Mouse (Mus musculus): ENCODE results near the gene Slc22a3. TPM values are rescaled to one million over a fixed set of nuclear protein-coding genes. Genes with fewer than 3 reads are reported as not detected.

Slc22a3 gene
- polyA plus RNA-seq, 2 experiments, result 0.56 to 0.97 TPM

- no peak overlapping the region for H3K27ac ChIP-seq
- H3K4me2 ChIP-seq (ENCODE audit: low read depth), result no peak overlapping the region
- TF ChIP-seq EP300 (IDR thresholded peaks at IDR 0.05; ENCODE audit: low read depth), result no peak
- TF ChIP-seq CTCF (IDR thresholded peaks at IDR 0.05; ENCODE audit: low read depth), result no peak
- ATAC-seq (ENCODE audit: insufficient read depth) (no peak), DNase-seq (ENCODE audit: low read depth in 3 of 3, low spot score in 3 of 3) (no peak)
- no peak overlapping the region for H3K9ac ChIP-seq (replicated peaks)
- 75% methylated on average over 10 of the region's 10 CpGs for WGBS (ENCODE audit: insufficient replicate concordance)
- no peaks in the 10 kb centered on the region for H3K4me1 ChIP-seq (replicated peaks; ENCODE audit: control insufficient read depth in 2 of 2, insufficient read depth in 2 of 2, low read length in 1 of 2)
- no peak overlapping the region for H3K4me3 ChIP-seq (ENCODE audit: insufficient read depth in 1 of 2, low read depth in 2 of 2, low read length in 2 of 2)
- no peaks in the 10 kb centered on the region for H3K27me3 ChIP-seq (ENCODE audit: control insufficient read depth, insufficient read depth, low read length)
- no peaks in the 10 kb centered on the region for H3K9me3 ChIP-seq (ENCODE audit: control insufficient read depth, low read length)
- H3K36me3 ChIP-seq (replicated peaks; ENCODE audit: control insufficient read depth, insufficient read depth, low read depth), result no peaks in the 10 kb centered on the region
Observed at GRCm38 (mm10) chr17:12437771-12438170, 69.7 kb downstream of the Slc22a3 start.

- Histone ChIP-seq H3K4me1 (replicated peaks; ENCODE audit: control insufficient read depth in 2 of 2, insufficient read depth in 2 of 2, low read length in 1 of 2) (peaks cover 0 to 9% of the 10 kb centered on the region in 2 experiments; a peak in 2 of 4 replicates), H3K36me3 (replicated peaks; ENCODE audit: control insufficient read depth, insufficient read depth, low read depth) (no peaks in the 10 kb centered on the region), H3K27me3 (ENCODE audit: control insufficient read depth, insufficient read depth, low read length) (no peaks in the 10 kb centered on the region), H3K4me3 (ENCODE audit: insufficient read depth in 1 of 2, low read depth in 2 of 2, low read length in 2 of 2) (no peak overlapping the region), H3K9me3 (ENCODE audit: control insufficient read depth, low read length) (no peaks in the 10 kb centered on the region), H3K4me2 (ENCODE audit: low read depth) (no peak overlapping the region), H3K9ac (replicated peaks) (no peak overlapping the region), H3K27ac (no peak overlapping the region)
- TF ChIP-seq EP300 (IDR thresholded peaks at IDR 0.05; ENCODE audit: low read depth), result no peak
- TF ChIP-seq CTCF (IDR thresholded peaks at IDR 0.05; ENCODE audit: low read depth), result no peak
- no peak for DNase-seq (ENCODE audit: low read depth in 3 of 3, low spot score in 3 of 3)
- no peak for ATAC-seq (ENCODE audit: insufficient read depth)
- 49% methylated on average over 5 of the region's 5 CpGs for WGBS (ENCODE audit: insufficient replicate concordance)
Observed at GRCm38 (mm10) chr17:12431707-12432106, 75.8 kb downstream of the Slc22a3 start.

- no peak for ATAC-seq (ENCODE audit: insufficient read depth)
- Histone ChIP-seq H3K9ac (replicated peaks) (no peak overlapping the region), H3K4me3 (ENCODE audit: insufficient read depth in 1 of 2, low read depth in 2 of 2, low read length in 2 of 2) (no peak overlapping the region), H3K9me3 (ENCODE audit: control insufficient read depth, low read length) (no peaks in the 10 kb centered on the region), H3K36me3 (replicated peaks; ENCODE audit: control insufficient read depth, insufficient read depth, low read depth) (no peaks in the 10 kb centered on the region), H3K27me3 (ENCODE audit: control insufficient read depth, insufficient read depth, low read length) (no peaks in the 10 kb centered on the region), H3K4me2 (ENCODE audit: low read depth) (no peak overlapping the region), H3K27ac (no peak overlapping the region), H3K4me1 (replicated peaks; ENCODE audit: control insufficient read depth in 2 of 2, insufficient read depth in 2 of 2, low read length in 1 of 2) (peaks cover 0 to 10% of the 10 kb centered on the region in 2 experiments; a peak in 2 of 4 replicates)
- no peak for TF ChIP-seq CTCF (IDR thresholded peaks at IDR 0.05; ENCODE audit: low read depth)
- TF ChIP-seq EP300 (IDR thresholded peaks at IDR 0.05; ENCODE audit: low read depth), result no peak
- no peak for DNase-seq (ENCODE audit: low read depth in 3 of 3, low spot score in 3 of 3)
Observed at GRCm38 (mm10) chr17:12428369-12428768, 79.1 kb downstream of the Slc22a3 start.

- no peak overlapping the region for H3K27ac ChIP-seq
- DNase-seq (ENCODE audit: low read depth in 3 of 3, low spot score in 3 of 3) (peak; percentile 29 to 33 (median 30)), ATAC-seq (ENCODE audit: insufficient read depth) (peak; percentile 83; the same call in 1 of the 2 replicates)
- H3K4me2 ChIP-seq (ENCODE audit: low read depth), result no peak overlapping the region
- H3K4me1 ChIP-seq (replicated peaks; ENCODE audit: control insufficient read depth in 2 of 2, insufficient read depth in 2 of 2, low read length in 1 of 2), result peaks cover 0 to 10% of the 10 kb centered on the region in 2 experiments; a peak in 2 of 4 replicates
- 9% methylated on average over 3 of the region's 3 CpGs for WGBS (ENCODE audit: insufficient replicate concordance)
- H3K9ac ChIP-seq (replicated peaks), result no peak overlapping the region
- H3K4me3 ChIP-seq (ENCODE audit: insufficient read depth in 1 of 2, low read depth in 2 of 2, low read length in 2 of 2), result no peak overlapping the region
- no peak for TF ChIP-seq CTCF (IDR thresholded peaks at IDR 0.05; ENCODE audit: low read depth)
- peak; percentile 59; the same call in 1 of the 2 replicates for TF ChIP-seq EP300 (IDR thresholded peaks at IDR 0.05; ENCODE audit: low read depth)
- H3K36me3 ChIP-seq (replicated peaks; ENCODE audit: control insufficient read depth, insufficient read depth, low read depth), result no peaks in the 10 kb centered on the region
- no peaks in the 10 kb centered on the region for H3K27me3 ChIP-seq (ENCODE audit: control insufficient read depth, insufficient read depth, low read length)
- no peaks in the 10 kb centered on the region for H3K9me3 ChIP-seq (ENCODE audit: control insufficient read depth, low read length)
Observed at GRCm38 (mm10) chr17:12427156-12427555, 80.3 kb downstream of the Slc22a3 start.

- H3K27me3 ChIP-seq (ENCODE audit: control insufficient read depth, insufficient read depth, low read length), result no peaks in the 10 kb centered on the region
- no peak overlapping the region for H3K9ac ChIP-seq (replicated peaks)
- no peak overlapping the region for H3K4me3 ChIP-seq (ENCODE audit: insufficient read depth in 1 of 2, low read depth in 2 of 2, low read length in 2 of 2)
- no peaks in the 10 kb centered on the region for H3K36me3 ChIP-seq (replicated peaks; ENCODE audit: control insufficient read depth, insufficient read depth, low read depth)
- peaks cover 0 to 5% of the 10 kb centered on the region in 2 experiments; a peak in 2 of 4 replicates for H3K4me1 ChIP-seq (replicated peaks; ENCODE audit: control insufficient read depth in 2 of 2, insufficient read depth in 2 of 2, low read length in 1 of 2)
- H3K4me2 ChIP-seq (ENCODE audit: low read depth), result no peak overlapping the region
- no peak for TF ChIP-seq EP300 (IDR thresholded peaks at IDR 0.05; ENCODE audit: low read depth)
- peak; percentile 34; the same call in 1 of the 2 replicates for TF ChIP-seq CTCF (IDR thresholded peaks at IDR 0.05; ENCODE audit: low read depth)
- no peak overlapping the region for H3K27ac ChIP-seq
- no peak for ATAC-seq (ENCODE audit: insufficient read depth)
- H3K9me3 ChIP-seq (ENCODE audit: control insufficient read depth, low read length), result no peaks in the 10 kb centered on the region
- DNase-seq (ENCODE audit: low read depth in 3 of 3, low spot score in 3 of 3), result no peak
- 84% methylated on average over 1 of the region's 1 CpGs for WGBS (ENCODE audit: insufficient replicate concordance)
Observed at GRCm38 (mm10) chr17:12422143-12422542, 85.4 kb downstream of the Slc22a3 start.
